Mouse (Mus musculus) ES-E14 (cell line): ENCODE measurements around the gene Adcy4. TPM values are rescaled to one million over a fixed set of nuclear protein-coding genes. Genes with fewer than 3 reads are reported as not detected.

ENCODE experiments used
- DNase-seq: peaks from one replicate; pipeline ENCODE4 v3.0.0-alpha.2; 2013; ENCODE audit warnings: low read depth, low spot score
- H3K27ac ChIP-seq: 2 replicates; pipeline ENCODE4 v1.5.1; 2012; ENCODE audit warnings: low read depth, mild to moderate bottlenecking, low read length, moderate library complexity, mixed read lengths; ENCODE audit not compliant: poor library complexity, insufficient read depth, severe bottlenecking
- H3K36me3 ChIP-seq: 2 replicates; pipeline ENCODE4 v1.6.1; 2012; ENCODE audit warnings: mild to moderate bottlenecking, low read length, moderate library complexity, mixed read lengths; ENCODE audit not compliant: control insufficient read depth, poor library complexity, insufficient read depth, severe bottlenecking
- H3K4me1 ChIP-seq, 2 experiments: fragments of 150-350 bp in 1 of 2; sonication (generic) in 1 of 2; 2 replicates each; pipeline ENCODE4 v1.6.1; 2012; ENCODE audit warnings: low read length in 2 of 2, mild to moderate bottlenecking in 1 of 2, mixed read lengths in 1 of 2; ENCODE audit not compliant: control insufficient read depth in 2 of 2, insufficient read depth in 2 of 2, poor library complexity in 1 of 2
- H3K4me3 ChIP-seq, 2 experiments: fragments of 150-350 bp in 1 of 2; sonication (generic) in 1 of 2; 2 replicates each; pipeline ENCODE4 v1.5.1; 2012; ENCODE audit warnings: low read length in 2 of 2, low read depth in 1 of 2, mild to moderate bottlenecking in 1 of 2, mixed read lengths in 1 of 2; ENCODE audit not compliant: insufficient read depth in 1 of 2, poor library complexity in 1 of 2, severe bottlenecking in 1 of 2
- H3K9ac ChIP-seq: 2 replicates; pipeline ENCODE4 v1.6.1; 2012; ENCODE audit warnings: low read depth, mild to moderate bottlenecking, low read length, mixed read lengths; ENCODE audit not compliant: poor library complexity, insufficient read depth, severe bottlenecking
- H3K9me3 ChIP-seq: fragments of 150-350 bp; sonication (generic); 2 replicates; pipeline ENCODE4 v1.6.1; 2012; ENCODE audit warnings: low read depth, mild to moderate bottlenecking, low read length; ENCODE audit not compliant: control insufficient read depth, insufficient read depth
- CHD2 ChIP-seq: IDR thresholded peaks from 2 replicates; pipeline ENCODE4 v1.6.1; 2014; ENCODE audit warnings: mild to moderate bottlenecking, low read depth, low read length, inconsistent platforms
- HCFC1 ChIP-seq: IDR thresholded peaks from 2 replicates; pipeline ENCODE4 v1.6.1; 2012; ENCODE audit warnings: low read length, inconsistent platforms, borderline replicate concordance; ENCODE audit not compliant: insufficient read depth
- MAFK ChIP-seq: IDR thresholded peaks from 2 replicates; pipeline ENCODE4 v1.6.1; 2014; ENCODE audit warnings: mild to moderate bottlenecking, low read depth, low read length, inconsistent platforms; ENCODE audit not compliant: insufficient read depth
- ZC3H11A ChIP-seq: IDR thresholded peaks from 2 replicates; pipeline ENCODE4 v1.6.1; 2012; ENCODE audit warnings: low read depth, mild to moderate bottlenecking, inconsistent platforms, low read length, borderline replicate concordance
- ZNF384 ChIP-seq: IDR thresholded peaks from 2 replicates; pipeline ENCODE4 v1.6.1; 2012; ENCODE audit warnings: low read depth, low read length, inconsistent platforms
- in situ Hi-C, 2 experiments: fragments of 600-800 bp; cut with MboI; formaldehyde crosslinking; loops; one replicate each; pipeline ENCODE4 v1.15.1; 2025; ENCODE audit warnings: low sequenced_read_pairs in 2 of 2, inconsistent platforms in 1 of 2; ENCODE audit not compliant: unreplicated experiment in 2 of 2
- total RNA-seq: library from RNA; depleted of rRNA; stranded (reverse); fragments of 300-350 nt; gene quantifications from 2 replicates; pipeline ENCODE4 v1.2.3, GENCODE M21; 2012; rRNA removed

The Adcy4 gene
- total RNA-seq, 1 experiment = 0.27 TPM

DNA sequence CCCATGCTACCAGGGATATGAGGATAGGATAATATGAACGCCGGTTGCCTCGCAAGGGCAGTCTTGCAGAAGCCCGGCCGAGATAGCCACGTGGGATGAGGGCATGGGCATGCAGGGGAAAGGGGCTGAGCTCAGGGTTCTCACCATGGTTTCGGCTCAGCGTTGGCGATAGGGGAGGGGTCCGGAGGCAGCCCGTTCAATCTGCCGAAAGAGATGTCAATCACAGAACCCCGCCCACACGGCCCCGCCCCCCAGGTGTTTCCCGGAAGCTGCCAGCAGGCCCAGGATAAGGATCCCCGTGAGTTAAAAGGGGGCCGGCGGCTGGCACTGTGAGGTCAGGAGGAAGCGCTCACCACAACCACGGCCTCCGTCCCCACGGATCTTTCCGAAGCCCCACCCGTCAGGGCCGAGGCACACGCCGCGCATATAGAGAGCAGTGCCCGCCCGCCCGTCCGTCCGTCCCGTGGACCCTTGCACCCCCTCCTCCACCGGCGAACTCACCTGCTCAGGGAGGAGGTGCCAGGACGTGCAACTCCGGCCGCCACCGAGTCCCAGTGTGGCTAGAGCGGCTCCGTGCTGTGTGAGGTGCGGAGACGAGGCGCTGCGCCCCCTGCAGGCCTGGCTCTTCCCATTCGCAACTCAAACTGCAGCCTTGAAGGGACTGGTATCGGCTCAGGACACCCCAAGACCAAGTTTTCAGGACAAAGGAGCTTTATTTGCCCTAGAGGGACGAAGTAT, 62.0 kb downstream of the Adcy4 start, which contains the start of gene Rabggta:
Gene Rabggta (minus strand): TSS at position 564 of the 738 bp plus-strand sequence.
- H3K4me1 ChIP-seq = peaks cover 6 to 27% of the 10 kb centered on the region in 2 experiments; a peak in 3 of 4 replicates
- DNase-seq = peak; percentile 95
- in situ Hi-C loops = no loop called here
- H3K36me3 ChIP-seq = peaks cover 26% of the 10 kb centered on the region
- peak within 1 kb of the TSS; percentile 76 to 90 for H3K4me3 ChIP-seq
- H3K27ac ChIP-seq = peak within 1 kb of the TSS; percentile 78
- peak within 1 kb of the TSS; percentile 77 for H3K9ac ChIP-seq
- no peaks in the 10 kb centered on the region for H3K9me3 ChIP-seq
- TF ChIP-seq HCFC1 = peak; percentile 80
- no peak for TF ChIP-seq ZNF384

- Histone ChIP-seq H3K27ac (no peak overlapping the region), H3K4me3 (peak overlapping the region; percentile 76 to 90), H3K4me1 (peaks cover 6 to 27% of the 10 kb centered on the region in 2 experiments; a peak in 3 of 4 replicates), H3K9ac (peak overlapping the region; percentile 33; the same call in 1 of the 2 replicates), H3K36me3 (peaks cover 33% of the 10 kb centered on the region), H3K9me3 (no peaks in the 10 kb centered on the region)
- in situ Hi-C loops = no loop called here
- no peak for TF ChIP-seq ZNF384
- TF ChIP-seq MAFK = no peak
- no peak for TF ChIP-seq CHD2
- no peak for TF ChIP-seq HCFC1
- TF ChIP-seq ZC3H11A = no peak
- DNase-seq = no peak
Measured at GRCm38 (mm10) chr14:55721076-55721475, 62.8 kb downstream of the Adcy4 start.

DNA sequence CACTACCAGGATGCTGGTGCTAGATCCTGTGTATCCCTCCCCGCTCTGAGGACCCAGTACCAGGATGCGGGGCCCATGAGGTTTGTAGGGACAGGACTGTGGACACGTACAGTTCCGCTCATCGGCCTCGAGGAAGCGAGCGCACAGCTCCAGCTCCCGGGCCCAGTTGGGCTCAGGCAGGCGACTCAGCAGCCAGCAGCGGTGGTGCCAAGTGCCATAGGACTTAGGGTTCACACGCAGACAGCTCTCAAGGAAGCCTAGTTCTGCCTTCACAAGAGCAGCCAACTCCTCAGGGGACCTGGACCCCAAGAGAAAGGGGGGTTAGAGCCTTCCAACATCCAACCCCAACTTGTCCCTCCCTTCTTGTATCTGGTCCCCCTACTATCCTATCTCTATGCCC, 63.2 kb downstream of the Adcy4 start:
- H3K9me3 ChIP-seq = no peaks in the 10 kb centered on the region
- TF ChIP-seq ZC3H11A = no peak
- TF ChIP-seq CHD2 = no peak
- H3K9ac ChIP-seq = peak overlapping the region; percentile 33
- H3K4me3 ChIP-seq = peak overlapping the region; percentile 39 to 41
- peaks cover 35% of the 10 kb centered on the region for H3K36me3 ChIP-seq
- in situ Hi-C loops = no loop called here
- H3K27ac ChIP-seq = no peak overlapping the region
- no peak for DNase-seq
- peaks cover 6 to 27% of the 10 kb centered on the region in 2 experiments; a peak in 3 of 4 replicates for H3K4me1 ChIP-seq

DNA sequence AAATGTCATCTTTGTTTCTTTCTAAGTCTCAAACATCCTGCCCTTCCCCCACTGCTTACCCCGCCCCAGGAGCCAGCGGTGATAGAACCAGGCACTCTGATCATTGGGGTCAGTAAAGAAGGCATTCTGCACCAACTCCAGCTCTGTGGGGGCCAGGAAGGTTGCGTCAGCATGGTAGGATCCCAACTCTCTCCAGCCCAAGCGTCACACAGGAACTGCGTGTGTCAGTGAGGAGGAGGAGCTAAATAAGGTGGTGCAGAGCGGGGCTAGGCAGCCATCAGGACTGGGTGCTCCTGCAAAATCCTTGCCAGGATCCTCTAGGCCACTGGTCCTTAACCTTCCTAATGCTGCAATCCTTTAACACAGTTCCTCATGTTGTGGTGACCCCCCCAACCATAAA, 64.2 kb downstream of the Adcy4 start:
- in situ Hi-C loops = no loop called here
- peak overlapping the region; percentile 19 to 35; a peak in 2 of 4 replicates for H3K4me3 ChIP-seq
- TF ChIP-seq ZNF384 (no peak), ZC3H11A (no peak), CHD2 (no peak), MAFK (no peak), HCFC1 (no peak)

More for the DNA sequence above, 64.2 kb downstream of the Adcy4 start:
- H3K9me3 ChIP-seq = no peaks in the 10 kb centered on the region
- peaks cover 10 to 23% of the 10 kb centered on the region in 2 experiments; a peak in 3 of 4 replicates for H3K4me1 ChIP-seq
- no peak overlapping the region for H3K27ac ChIP-seq
- H3K9ac ChIP-seq = peak overlapping the region; percentile 44
- no peak for DNase-seq
- peaks cover 35% of the 10 kb centered on the region for H3K36me3 ChIP-seq

Other genes with a start within 250 kb of the Adcy4 start
- 28.5 and 108 TPM in 2 replicates for gene Pck2, start 243.8 kb downstream of the Adcy4 start, total RNA-seq
- 17.5 and 28.8 TPM in 2 replicates for gene Dcaf11, start 224.1 kb downstream of the Adcy4 start, total RNA-seq
- gene A730061H03Rik, start 223.7 kb downstream of the Adcy4 start, total RNA-seq = not detected in 2 replicates
- 0.71 and 1.6 TPM in 2 replicates for gene Fitm1, start 208.5 kb downstream of the Adcy4 start, total RNA-seq
- gene Psme1, start 206.0 kb downstream of the Adcy4 start, total RNA-seq = 32.8 and 59.5 TPM in 2 replicates
- 4.9 and 9.2 TPM in 2 replicates for gene Emc9, start 198.8 kb downstream of the Adcy4 start, total RNA-seq
- gene Psme2, start 193.0 kb downstream of the Adcy4 start, total RNA-seq = 44.0 and 74.3 TPM in 2 replicates
- gene Rnf31, start 192.4 kb downstream of the Adcy4 start, total RNA-seq = 13.1 and 33.7 TPM in 2 replicates
- gene Irf9, start 180.5 kb downstream of the Adcy4 start, total RNA-seq = 5.8 and 17.5 TPM in 2 replicates
- gene Rec8, start 166.1 kb downstream of the Adcy4 start, total RNA-seq = 5.8 and 11.8 TPM in 2 replicates
- 62.9 and 111 TPM in 2 replicates for gene Ipo4, start 148.1 kb downstream of the Adcy4 start, total RNA-seq
- gene Gm49378, start 146.2 kb downstream of the Adcy4 start, total RNA-seq = not detected in 2 replicates
- gene Tm9sf1, start 140.3 kb downstream of the Adcy4 start, total RNA-seq = 41.1 and 76.1 TPM in 2 replicates
- not detected in 2 replicates for gene Tssk4, start 133.9 kb downstream of the Adcy4 start, total RNA-seq
- gene Mdp1, start 123.6 kb downstream of the Adcy4 start, total RNA-seq = 13.0 and 16.5 TPM in 2 replicates
- gene Gmpr2, start 112.2 kb downstream of the Adcy4 start, total RNA-seq = 15.3 and 18.2 TPM in 2 replicates
- gene Nedd8, start 112.0 kb downstream of the Adcy4 start, total RNA-seq = 187 and 253 TPM in 2 replicates
- 26.1 and 60.9 TPM in 2 replicates for gene Tinf2, start 102.3 kb downstream of the Adcy4 start, total RNA-seq
- 13.4 and 31.6 TPM in 2 replicates for gene Tgm1, start 70.2 kb downstream of the Adcy4 start, total RNA-seq
- gene Rabggta, start 61.8 kb downstream of the Adcy4 start, total RNA-seq = 34.0 and 95.5 TPM in 2 replicates
- gene Dhrs1, start 38.4 kb downstream of the Adcy4 start, total RNA-seq = 9.6 and 18.0 TPM in 2 replicates
- gene Nop9, start 38.4 kb downstream of the Adcy4 start, total RNA-seq = 30.0 and 38.3 TPM in 2 replicates
- gene Cideb, start 25.6 kb downstream of the Adcy4 start, total RNA-seq = 2.2 and 4.1 TPM in 2 replicates
- 1.5 and 7.1 TPM in 2 replicates for gene Ltb4r2, start 22.7 kb downstream of the Adcy4 start, total RNA-seq
- gene Ltb4r1, start 18.1 kb downstream of the Adcy4 start, total RNA-seq = 0.67 and 2.1 TPM in 2 replicates
- 9.0 and 17.8 TPM in 2 replicates for gene Ripk3, start 4.8 kb upstream of the Adcy4 start, total RNA-seq
- 6.4 and 25.4 TPM in 2 replicates for gene Nfatc4, start 39.0 kb upstream of the Adcy4 start, total RNA-seq
- gene Nynrin, start 69.9 kb upstream of the Adcy4 start, total RNA-seq = 7.1 and 10.4 TPM in 2 replicates
- 0.04 and 0.11 TPM in 2 replicates for gene Cbln3, start 100.3 kb upstream of the Adcy4 start, total RNA-seq
- gene Khnyn, start 100.9 kb upstream of the Adcy4 start, total RNA-seq = 7.2 and 15.8 TPM in 2 replicates
- gene Sdr39u1, start 116.2 kb upstream of the Adcy4 start, total RNA-seq = 8.2 and 11.1 TPM in 2 replicates
- gene Cma1, start 160.6 kb upstream of the Adcy4 start, total RNA-seq = not detected in 2 replicates
- gene Cma2, start 166.9 kb upstream of the Adcy4 start, total RNA-seq = not detected in 2 replicates
- not detected in 2 replicates for gene Mcpt1, start 233.9 kb upstream of the Adcy4 start, total RNA-seq
- not detected in 2 replicates for gene Mcpt9, start 246.4 kb upstream of the Adcy4 start, total RNA-seq